Mouse (Mus musculus) Patski (cell line): ENCODE measurements around the gene Aifm2. TPM values are rescaled to one million over a fixed set of nuclear protein-coding genes. Genes with fewer than 3 reads are reported as not detected.

Experiments used
- ATAC-seq: fragments of 100-300 bp; one replicate; pipeline ENCODE4 v1.8.0; 2021
- CTCF ChIA-PET: fragments of 350-600 bp; sonication (Branson Sonifier 250); formaldehyde crosslinking; loops from one replicate; lab custom pipeline; 2022; ENCODE audit warnings: inconsistent platforms; lab: Charles Lee
- POLR2A ChIA-PET: fragments of 350-600 bp; sonication (Branson Sonifier 250); formaldehyde crosslinking; loops from one replicate; lab custom pipeline; 2022; ENCODE audit warnings: antibody characterized with exemption, inconsistent platforms; lab: Charles Lee
- DNase-seq: peaks from one replicate; pipeline ENCODE4 v3.0.0-alpha.2; 2011; ENCODE audit warnings: low read depth, low spot score
- H3K27me3 ChIP-seq: fragments of 371-371 bp; one replicate; pipeline ENCODE4 v1.5.1; 2021
- CTCF ChIP-seq: fragments of 100-300 bp; IDR thresholded peaks from one replicate; pipeline ENCODE4 v1.5.1; 2021
- in situ Hi-C: fragments of 300-500 bp; cut with MboI; formaldehyde crosslinking; loops from 3 replicates; pipeline ENCODE4 v1.11.1; 2018; ENCODE audit warnings: low pct_unique_long_range_greater_than_20kb, mixed read lengths
- polyA plus RNA-seq: library from polyadenylated mRNA; unstranded; gene quantifications from one replicate; pipeline ENCODE4 v1.2.3, GENCODE M21; 2021

Aifm2 gene
- polyA plus RNA-seq, 1 experiment from 2014 or later, result 43.0 TPM

DNA sequence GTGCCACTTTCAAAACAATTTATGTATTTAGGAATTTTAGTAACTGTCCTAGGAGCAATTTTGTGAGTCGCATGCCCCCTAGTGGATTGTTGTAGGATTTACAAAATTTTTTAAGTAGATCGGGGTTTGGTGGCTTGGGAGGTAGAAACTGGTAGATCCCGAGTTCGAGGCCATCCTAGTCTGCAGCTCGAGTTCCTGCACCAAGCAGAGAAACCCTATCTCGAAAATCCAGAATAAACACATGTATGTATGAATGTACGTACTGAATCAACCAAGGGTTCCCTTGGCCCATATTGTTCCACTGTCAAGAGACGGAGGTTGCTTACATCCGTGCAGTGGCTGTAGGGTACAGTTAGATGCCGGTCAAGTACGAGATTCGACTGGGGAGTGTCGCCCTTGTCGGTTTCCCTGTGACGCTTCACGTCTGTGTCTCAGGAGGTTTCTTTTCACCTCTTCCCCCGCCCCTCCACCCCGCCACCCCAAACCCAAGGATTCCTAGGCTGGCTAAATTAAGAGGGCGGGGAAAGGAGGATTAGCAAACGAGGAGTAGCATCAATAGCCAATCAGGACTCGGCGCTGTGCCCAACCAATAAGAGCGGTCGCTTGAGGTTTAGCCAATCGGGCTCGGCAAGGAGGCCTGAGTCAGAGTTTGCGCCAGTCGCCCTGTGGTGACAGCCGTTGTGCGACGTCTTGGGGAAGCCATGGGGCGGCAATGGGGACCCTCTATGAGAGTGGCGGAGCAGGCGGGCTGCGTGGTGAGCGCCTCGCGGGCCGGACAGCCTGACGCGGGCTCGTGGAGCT lies 20.0 kb upstream of the Aifm2 start, which contains the start of gene Tysnd1:
TSS of gene Tysnd1 (plus strand) at position 645 of the 801 bp plus-strand sequence.
- ChIA-PET POLR2A (interaction anchor here (0.6 kb wide), 3 partner anchors 18 to 76 kb away, joined by 3 to 6 read pairs (median 3); partner anchors contain the start of gene Aifm2), CTCF (interaction anchor here (0.8 kb wide), 1 partner anchor 21 kb away, joined by 3 read pairs; no protein-coding TSS in a partner anchor)
- H3K27me3 ChIP-seq, result no peaks in the 10 kb centered on the region
- DNase-seq (peak; percentile 71), ATAC-seq (peak; percentile 85)
- in situ Hi-C loops, result no loop called here
- TF ChIP-seq CTCF, result no peak

GRCm38 (mm10) chr10:61695703-61696559 lies 19.1 kb upstream of the Aifm2 start:
- POLR2A ChIA-PET, result interaction anchor here (0.6 kb wide), 1 partner anchor 18 kb away, joined by 6 read pairs; no protein-coding TSS in a partner anchor
- CTCF ChIA-PET, result no interaction called here
- H3K27me3 ChIP-seq, result no peaks in the 10 kb centered on the region
- in situ Hi-C loops, result no loop called here
- no peak for DNase-seq
- ATAC-seq, result no peak
- TF ChIP-seq CTCF, result no peak

DNA sequence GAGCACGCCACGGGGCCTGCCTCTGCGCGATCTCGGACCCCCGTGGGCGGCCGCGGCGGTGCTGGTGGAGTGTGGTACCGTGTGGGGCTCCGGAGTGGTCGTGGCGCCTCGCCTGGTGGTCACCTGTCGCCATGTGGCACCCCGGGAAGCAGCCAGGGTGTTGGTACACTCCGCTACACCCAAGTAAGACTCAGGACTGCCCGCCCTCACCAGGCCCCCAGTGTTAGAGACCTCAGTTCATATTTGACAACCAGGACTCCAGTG lies 18.6 kb upstream of the Aifm2 start:
- ChIA-PET CTCF (no interaction called here), POLR2A (no interaction called here)
- DNase-seq (no peak), ATAC-seq (no peak)
- in situ Hi-C loops, result no loop called here
- no peaks in the 10 kb centered on the region for H3K27me3 ChIP-seq
- no peak for TF ChIP-seq CTCF

- no peak for TF ChIP-seq CTCF
- DNase-seq (no peak), ATAC-seq (no peak)
- ChIA-PET CTCF (interaction anchor here (0.7 kb wide), 1 partner anchor 37 kb away, joined by 3 read pairs; no protein-coding TSS in a partner anchor), POLR2A (no interaction called here)
- no peaks in the 10 kb centered on the region for H3K27me3 ChIP-seq
- in situ Hi-C loops, result no loop called here
These were observed 18.0 kb upstream of the Aifm2 start for GRCm38 (mm10) chr10:61697028-61697427.

DNA sequence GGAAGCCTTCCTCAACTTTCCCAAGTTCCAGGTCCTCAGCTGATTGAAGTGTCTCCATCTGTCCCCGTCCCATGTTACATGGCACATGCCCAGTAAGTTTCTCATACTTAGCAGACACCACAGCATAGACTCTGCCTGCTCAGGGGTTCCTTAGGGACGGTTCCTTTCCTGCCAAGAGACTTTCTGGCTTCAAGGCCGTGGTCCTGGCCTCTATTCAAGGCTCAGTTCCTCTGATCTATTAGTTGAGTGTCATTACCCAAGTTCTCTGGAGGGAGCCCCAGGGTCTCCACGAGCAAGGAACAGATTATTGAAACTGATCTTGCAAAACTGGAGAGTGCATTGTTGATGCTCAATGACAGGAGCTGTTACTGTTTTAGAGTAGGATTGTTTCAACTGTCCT lies 10.4 kb upstream of the Aifm2 start:
- CTCF ChIA-PET, result no interaction called here
- no peaks in the 10 kb centered on the region for H3K27me3 ChIP-seq
- POLR2A ChIA-PET, result no interaction called here
- no peak for ATAC-seq
- in situ Hi-C loops, result no loop called here
- no peak for TF ChIP-seq CTCF
- no peak for DNase-seq

- POLR2A ChIA-PET, result no interaction called here
- in situ Hi-C loops, result no loop called here
- no peak for TF ChIP-seq CTCF
- CTCF ChIA-PET, result interaction anchor here (1.5 kb wide), 1 partner anchor 27 kb away, joined by 4 read pairs; the partner anchor contains the start of gene Sar1a
- DNase-seq, result no peak
- ATAC-seq, result no peak
- H3K27me3 ChIP-seq, result no peaks in the 10 kb centered on the region
These were observed 8.4 kb upstream of the Aifm2 start for GRCm38 (mm10) chr10:61706412-61707375.

DNA sequence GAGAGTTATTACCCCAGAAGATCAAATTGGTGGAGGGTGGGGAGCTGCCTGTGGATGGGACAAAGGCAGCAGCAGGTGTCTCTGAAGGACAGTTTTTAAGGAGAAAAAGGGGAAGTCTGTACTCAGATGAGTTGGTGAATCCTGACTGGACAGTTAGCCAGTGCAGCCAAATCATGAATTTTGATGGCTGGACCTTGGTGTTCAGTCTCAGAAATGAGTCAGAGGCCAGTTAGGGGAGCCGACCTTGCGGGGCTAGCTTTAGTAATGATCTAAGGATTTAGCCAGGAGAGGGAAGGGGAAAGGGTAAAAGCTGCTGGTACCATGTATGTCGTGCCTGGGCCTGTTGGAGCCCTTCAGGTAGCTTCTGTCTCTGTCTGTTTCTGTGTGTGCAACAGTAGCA lies 1.5 kb upstream of the Aifm2 start:
- TF ChIP-seq CTCF, result no peak
- DNase-seq (no peak), ATAC-seq (no peak)
- POLR2A ChIA-PET, result interaction anchor here (0.7 kb wide), 1 partner anchor 18 kb away, joined by 6 read pairs; no protein-coding TSS in a partner anchor
- CTCF ChIA-PET, result no interaction called here
- in situ Hi-C loops, result no loop called here
- H3K27me3 ChIP-seq, result no peaks in the 10 kb centered on the region

DNA sequence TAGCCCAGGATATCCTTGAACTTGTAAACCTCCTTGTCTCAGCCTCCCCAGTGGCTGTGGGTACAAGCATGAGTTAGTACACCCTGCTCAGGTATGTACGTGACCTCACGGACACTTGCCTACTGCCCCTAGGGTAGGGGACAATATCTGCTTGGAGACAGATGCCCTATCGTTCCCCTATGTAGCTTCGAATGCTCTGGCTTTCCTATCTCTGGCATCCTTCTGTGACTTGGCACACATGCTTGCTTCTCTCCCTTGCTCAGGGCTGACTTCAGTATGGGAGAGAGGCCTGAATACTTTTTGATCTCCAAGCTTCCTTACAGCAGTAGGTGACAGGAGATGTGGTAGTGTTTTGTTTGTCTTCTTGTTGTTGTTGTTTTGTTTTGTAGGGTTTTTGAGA lies 917 bp upstream of the Aifm2 start:
- ChIA-PET CTCF (no interaction called here), POLR2A (interaction anchor here (1.3 kb wide), 1 partner anchor 15 kb away, joined by 3 read pairs; no protein-coding TSS in a partner anchor)
- ATAC-seq (no peak), DNase-seq (no peak)
- in situ Hi-C loops, result no loop called here
- no peaks in the 10 kb centered on the region for H3K27me3 ChIP-seq
- no peak for TF ChIP-seq CTCF

DNA sequence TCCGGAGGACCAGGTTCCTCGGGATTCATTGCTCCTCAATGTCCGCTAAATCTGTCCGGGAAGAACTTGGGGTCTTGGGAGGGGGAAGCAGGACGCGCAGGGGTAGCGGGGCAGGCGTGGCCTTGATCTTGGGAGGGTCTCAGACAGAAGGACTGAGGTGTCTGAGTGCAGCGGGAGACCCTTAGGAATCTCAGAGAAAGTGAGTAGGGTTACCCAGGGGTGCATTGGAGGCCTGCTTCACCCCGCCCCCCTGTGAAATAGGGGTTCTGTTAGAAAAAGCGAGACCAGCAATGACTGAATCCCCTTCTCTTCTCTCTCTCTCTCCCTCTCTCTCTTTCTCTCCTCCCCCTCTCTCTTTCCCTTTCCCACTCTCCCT lies 387 bp downstream of the Aifm2 start:
- ATAC-seq (peak; percentile 9), DNase-seq (no peak)
- no peak for TF ChIP-seq CTCF
- in situ Hi-C loops, result no loop called here
- no peaks in the 10 kb centered on the region for H3K27me3 ChIP-seq
- POLR2A ChIA-PET, result interaction anchor here (0.6 to 1.3 kb wide), 4 partner anchors 16 to 702 kb away, joined by 3 read pairs; no protein-coding TSS in a partner anchor
- CTCF ChIA-PET, result no interaction called here
